Mouse (Mus musculus) adrenal gland, adult (tissue): ENCODE results near the gene Prrc2a.

Experiments used
- DNase-seq, 2 experiments: peaks; one replicate each; pipeline ENCODE4 v3.0.0; 2022 to 2023; ENCODE audit warnings: low spot score in 1 of 2; ENCODE audit not compliant: inconsistent age in 2 of 2

The Prrc2a gene

DNA sequence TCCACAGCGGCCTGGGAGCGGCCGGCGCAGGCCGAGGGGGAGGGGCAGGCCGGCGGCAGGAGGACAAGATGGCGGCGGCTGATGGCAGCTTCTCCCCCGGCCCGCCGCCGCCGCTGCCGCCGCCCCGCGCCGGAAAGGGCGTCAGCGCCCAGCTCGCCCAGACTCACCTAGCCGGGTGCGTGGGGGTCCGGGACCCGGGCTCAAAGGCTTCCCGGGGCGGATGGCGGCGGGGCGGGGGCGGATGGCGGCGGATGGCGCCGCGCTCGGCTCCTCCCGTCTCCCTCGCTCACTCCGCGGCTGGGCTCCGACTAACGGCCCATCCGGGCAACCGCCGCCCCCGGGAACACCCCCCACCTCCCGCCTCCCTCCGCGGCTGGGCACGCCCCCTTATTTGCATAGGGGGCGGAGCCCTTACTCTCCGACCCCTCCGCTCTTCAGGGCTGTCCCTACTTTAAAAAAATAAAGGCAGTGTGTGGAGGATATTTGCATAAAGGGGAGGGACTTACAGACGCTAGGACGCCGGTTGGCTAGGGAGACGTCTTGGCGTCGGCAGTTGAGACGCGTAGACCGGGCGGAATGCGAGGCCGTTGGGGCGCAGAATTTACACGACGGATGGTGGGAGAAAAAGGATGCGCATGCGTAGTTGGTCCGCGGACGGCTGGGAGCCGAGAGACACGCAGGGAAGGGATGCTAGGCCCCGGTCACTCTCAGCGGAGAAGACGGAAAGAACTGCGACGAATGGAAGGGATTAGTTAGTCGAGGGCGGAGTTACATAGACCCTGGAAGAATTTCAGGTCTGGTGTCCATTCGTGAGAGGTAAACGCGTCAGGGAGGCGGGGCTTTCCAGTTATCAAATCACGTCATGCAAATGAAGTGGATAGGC, at the start of gene Prrc2a:
Prrc2a (minus strand) TSS at position 330 of the 883 bp plus-strand sequence.
- peak; percentile 99 to 100 for DNase-seq

GRCm38 (mm10) chr17:35213071-35213470, 48.4 kb upstream of the Prrc2a start:
- DNase-seq, result no peak

DNA sequence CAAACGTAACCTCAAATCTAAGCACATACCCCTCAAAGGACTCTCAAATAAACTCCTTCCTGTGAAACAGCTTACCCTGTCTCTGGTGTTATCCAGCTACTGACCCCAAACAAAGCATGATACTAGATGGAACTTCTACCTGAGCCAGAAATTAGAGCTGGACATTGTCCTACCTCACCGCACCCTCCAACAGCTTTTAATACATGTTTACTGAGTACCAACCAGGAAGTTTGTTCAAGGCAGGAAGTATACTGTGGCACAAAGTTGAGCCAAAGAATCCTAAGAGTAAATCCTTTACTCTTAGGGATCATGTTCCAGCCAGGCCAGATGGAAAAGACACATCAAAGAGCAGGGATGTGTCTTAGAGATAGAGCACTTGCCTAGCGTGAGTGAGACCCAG, 45.9 kb upstream of the Prrc2a start:
- no peak for DNase-seq

GRCm38 (mm10) chr17:35209785-35210535, 45.3 kb upstream of the Prrc2a start:
- DNase-seq, result no peak

DNA sequence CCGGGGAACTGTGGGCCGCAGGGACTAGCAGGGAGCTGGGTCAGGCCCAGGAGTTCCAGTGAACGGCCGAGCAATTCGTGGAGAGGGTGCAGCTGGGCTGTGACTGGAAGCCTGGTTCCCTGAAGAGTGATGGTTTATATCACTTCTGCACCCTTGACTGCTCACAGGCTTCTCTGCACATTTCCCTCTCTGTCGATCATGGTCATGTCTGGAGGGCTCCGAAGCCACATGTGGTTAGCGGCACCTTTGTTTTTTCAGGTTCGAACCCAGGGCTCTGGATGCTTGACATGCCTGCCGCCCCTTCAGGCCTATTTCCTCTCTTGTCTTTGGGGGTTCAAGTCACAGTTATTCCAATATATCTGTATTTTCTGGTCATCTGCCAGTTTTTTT, 40.7 kb upstream of the Prrc2a start:
- DNase-seq, result no peak

GRCm38 (mm10) chr17:35204494-35205379, 40.0 kb upstream of the Prrc2a start, which contains the start of gene Lta:
TSS of gene Lta (minus strand) at chr17:35205351.
- DNase-seq, result no peak

DNA sequence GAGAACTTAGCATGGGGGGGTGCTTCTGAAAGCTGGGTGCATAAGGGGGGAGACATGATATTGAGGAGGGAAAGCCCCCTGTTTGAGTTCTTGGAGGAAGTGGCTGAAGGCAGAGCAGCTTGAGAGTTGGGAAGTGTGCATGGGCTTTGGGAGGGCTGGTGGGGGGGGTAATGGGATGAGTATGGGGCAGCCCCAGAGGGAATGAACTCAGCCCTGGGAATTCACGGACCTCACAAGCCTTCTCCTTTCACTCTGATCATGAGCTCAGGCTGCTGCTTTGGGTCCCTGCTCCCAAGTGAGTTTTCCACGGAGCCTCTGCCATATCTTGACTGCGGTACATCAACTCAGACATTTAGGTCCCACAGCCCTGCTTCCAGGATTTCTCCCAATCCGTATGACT, 37.7 kb upstream of the Prrc2a start:
- DNase-seq, result no peak

- peak; percentile 61 to 76 for DNase-seq
These were observed 37.1 kb upstream of the Prrc2a start, which contains the start of gene Tnf for GRCm38 (mm10) chr17:35201787-35202186. TSS of gene Tnf (minus strand) at chr17:35202007.

GRCm38 (mm10) chr17:35201128-35201527, 36.4 kb upstream of the Prrc2a start:
- no peak for DNase-seq

DNA sequence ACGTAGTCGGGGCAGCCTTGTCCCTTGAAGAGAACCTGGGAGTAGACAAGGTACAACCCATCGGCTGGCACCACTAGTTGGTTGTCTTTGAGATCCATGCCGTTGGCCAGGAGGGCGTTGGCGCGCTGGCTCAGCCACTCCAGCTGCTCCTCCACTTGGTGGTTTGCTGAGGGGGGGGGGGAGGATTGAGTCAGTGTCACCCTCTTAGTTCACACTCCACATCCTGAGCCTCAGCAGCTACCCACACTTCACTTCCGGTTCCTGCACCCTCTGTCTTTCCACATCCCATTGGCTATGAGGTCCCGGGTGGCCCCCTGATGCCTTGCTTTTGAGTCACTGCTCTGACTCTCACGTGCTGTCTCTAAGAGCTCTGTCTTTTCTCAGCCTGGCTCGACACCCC, 35.7 kb upstream of the Prrc2a start:
- DNase-seq, result no peak

DNA sequence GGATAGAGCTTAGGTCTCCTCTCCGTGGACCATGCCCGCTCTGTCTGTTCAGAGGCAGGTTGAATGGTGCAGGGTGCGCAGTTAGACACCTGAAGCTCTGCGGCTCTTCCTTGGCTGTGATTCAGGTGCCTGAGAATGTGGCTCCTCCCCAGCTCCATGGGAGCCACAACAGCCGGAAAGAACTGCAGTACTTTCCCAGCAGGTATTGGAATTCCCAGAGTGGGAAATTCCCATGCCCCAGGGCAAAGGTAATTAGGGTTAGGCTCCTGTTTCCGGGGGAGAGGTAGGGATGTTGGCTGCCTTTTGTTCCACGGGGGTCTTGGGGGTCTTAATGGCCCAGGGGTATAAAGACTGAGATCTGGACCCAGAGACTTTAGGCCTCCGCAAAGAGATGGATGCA, 34.2 kb upstream of the Prrc2a start:
- no peak for DNase-seq

GRCm38 (mm10) chr17:35198029-35198428, 33.3 kb upstream of the Prrc2a start:
- DNase-seq, result no peak

- DNase-seq, result no peak
These were observed 32.4 kb upstream of the Prrc2a start for GRCm38 (mm10) chr17:35197126-35197525.

GRCm38 (mm10) chr17:35196321-35196641, 31.6 kb upstream of the Prrc2a start:
- no peak for DNase-seq

GRCm38 (mm10) chr17:35195631-35196320, 31.1 kb upstream of the Prrc2a start:
- DNase-seq, result peak; percentile 82 to 92

- DNase-seq, result no peak
These were observed 30.3 kb upstream of the Prrc2a start for GRCm38 (mm10) chr17:35194844-35195630.

- peak; percentile 59 to 85 for DNase-seq
These were observed 29.5 kb upstream of the Prrc2a start, which contains the start of gene Ltb for GRCm38 (mm10) chr17:35193881-35194843. TSS of gene Ltb (plus strand) at chr17:35194439.

GRCm38 (mm10) chr17:35192924-35193323, 28.2 kb upstream of the Prrc2a start:
- DNase-seq, result peak in 1 of 2 experiments; percentile 82
